Mouse (Mus musculus): ENCODE data around the gene Nfkbia. TPM values are rescaled to one million over a fixed set of nuclear protein-coding genes. Genes with fewer than 3 reads are reported as not detected.

Gene Nfkbia
- polyA plus RNA-seq, 1 experiment from 2014 or later = 49.7 TPM

- peak overlapping the region; percentile 77 for H3K27ac ChIP-seq (ENCODE audit: low read depth, low read length)
- WGBS = 43% methylated on average over 13 of the region's 13 CpGs
- TF ChIP-seq CTCF (IDR thresholded peaks at IDR 0.05; ENCODE audit: low read depth) = no peak
- H3K27me3 ChIP-seq (replicated peaks; ENCODE audit: control insufficient read depth, insufficient read depth, low read length) = no peaks in the 10 kb centered on the region
- H3K9me3 ChIP-seq (ENCODE audit: control insufficient read depth) = no peaks in the 10 kb centered on the region
- H3K4me2 ChIP-seq (replicated peaks; ENCODE audit: low read depth) = no peak overlapping the region
- peak; percentile 47; the same call in 1 of the 2 replicates for ATAC-seq
- H3K9ac ChIP-seq (ENCODE audit: low read depth, low read length) = no peak overlapping the region
- peaks cover 7% of the 10 kb centered on the region; the same call in 1 of the 2 replicates for H3K4me1 ChIP-seq (replicated peaks; ENCODE audit: control insufficient read depth, insufficient read depth, low read length)
- H3K36me3 ChIP-seq (ENCODE audit: control insufficient read depth, insufficient read depth) = no peaks in the 10 kb centered on the region
- no peak overlapping the region for H3K4me3 ChIP-seq (ENCODE audit: low read depth, low read length)
Observed at GRCm38 (mm10) chr12:55446746-55447395, 45.6 kb downstream of the Nfkbia start.

GRCm38 (mm10) chr12:55446366-55446745, 46.1 kb downstream of the Nfkbia start:
- peak overlapping the region; percentile 77 for H3K27ac ChIP-seq (ENCODE audit: low read depth, low read length)
- no peak overlapping the region for H3K4me2 ChIP-seq (replicated peaks; ENCODE audit: low read depth)
- H3K9ac ChIP-seq (ENCODE audit: low read depth, low read length) = no peak overlapping the region
- no peaks in the 10 kb centered on the region for H3K36me3 ChIP-seq (ENCODE audit: control insufficient read depth, insufficient read depth)
- no peaks in the 10 kb centered on the region for H3K9me3 ChIP-seq (ENCODE audit: control insufficient read depth)
- ATAC-seq = no peak
- WGBS = 90% methylated on average over 4 of the region's 4 CpGs
- H3K4me1 ChIP-seq (replicated peaks; ENCODE audit: control insufficient read depth, insufficient read depth, low read length) = peaks cover 7% of the 10 kb centered on the region; the same call in 1 of the 2 replicates
- H3K27me3 ChIP-seq (replicated peaks; ENCODE audit: control insufficient read depth, insufficient read depth, low read length) = no peaks in the 10 kb centered on the region
- no peak for TF ChIP-seq CTCF (IDR thresholded peaks at IDR 0.05; ENCODE audit: low read depth)
- no peak overlapping the region for H3K4me3 ChIP-seq (ENCODE audit: low read depth, low read length)

- WGBS = 80% methylated on average over 4 of the region's 4 CpGs
- no peak for TF ChIP-seq CTCF (IDR thresholded peaks at IDR 0.05; ENCODE audit: low read depth)
Observed at GRCm38 (mm10) chr12:55445583-55445982, 46.9 kb downstream of the Nfkbia start.

GRCm38 (mm10) chr12:55444031-55444451, 48.4 kb downstream of the Nfkbia start:
- H3K27ac ChIP-seq (ENCODE audit: low read depth, low read length) = no peak overlapping the region
- 63% methylated on average over 4 of the region's 4 CpGs for WGBS

More at GRCm38 (mm10) chr12:55445583-55445982, 46.9 kb downstream of the Nfkbia start:
- Histone ChIP-seq H3K9ac (ENCODE audit: low read depth, low read length) (no peak overlapping the region), H3K27me3 (replicated peaks; ENCODE audit: control insufficient read depth, insufficient read depth, low read length) (no peaks in the 10 kb centered on the region), H3K36me3 (ENCODE audit: control insufficient read depth, insufficient read depth) (no peaks in the 10 kb centered on the region), H3K4me2 (replicated peaks; ENCODE audit: low read depth) (no peak overlapping the region), H3K4me3 (ENCODE audit: low read depth, low read length) (no peak overlapping the region), H3K4me1 (replicated peaks; ENCODE audit: control insufficient read depth, insufficient read depth, low read length) (peaks cover 7% of the 10 kb centered on the region; the same call in 1 of the 2 replicates), H3K9me3 (ENCODE audit: control insufficient read depth) (no peaks in the 10 kb centered on the region), H3K27ac (ENCODE audit: low read depth, low read length) (no peak overlapping the region)
- ATAC-seq = no peak

GRCm38 (mm10) chr12:55442861-55443850, 49.3 kb downstream of the Nfkbia start:
- H3K9me3 ChIP-seq (ENCODE audit: control insufficient read depth) = no peaks in the 10 kb centered on the region
- no peak overlapping the region for H3K4me2 ChIP-seq (replicated peaks; ENCODE audit: low read depth)
- ATAC-seq = peak; percentile 83
- no peaks in the 10 kb centered on the region for H3K27me3 ChIP-seq (replicated peaks; ENCODE audit: control insufficient read depth, insufficient read depth, low read length)
- peak; percentile 35 for TF ChIP-seq CTCF (IDR thresholded peaks at IDR 0.05; ENCODE audit: low read depth)
- H3K36me3 ChIP-seq (ENCODE audit: control insufficient read depth, insufficient read depth) = no peaks in the 10 kb centered on the region
- peaks cover 7% of the 10 kb centered on the region; the same call in 1 of the 2 replicates for H3K4me1 ChIP-seq (replicated peaks; ENCODE audit: control insufficient read depth, insufficient read depth, low read length)
- 41% methylated on average over 9 of the region's 9 CpGs for WGBS
- H3K27ac ChIP-seq (ENCODE audit: low read depth, low read length) = peak overlapping the region; percentile 68
- H3K4me3 ChIP-seq (ENCODE audit: low read depth, low read length) = no peak overlapping the region
- H3K9ac ChIP-seq (ENCODE audit: low read depth, low read length) = no peak overlapping the region

More at GRCm38 (mm10) chr12:55444031-55444451, 48.4 kb downstream of the Nfkbia start:
- no peak for ATAC-seq
- H3K9me3 ChIP-seq (ENCODE audit: control insufficient read depth) = no peaks in the 10 kb centered on the region
- H3K4me3 ChIP-seq (ENCODE audit: low read depth, low read length) = no peak overlapping the region
- TF ChIP-seq CTCF (IDR thresholded peaks at IDR 0.05; ENCODE audit: low read depth) = no peak
- no peak overlapping the region for H3K9ac ChIP-seq (ENCODE audit: low read depth, low read length)
- H3K4me2 ChIP-seq (replicated peaks; ENCODE audit: low read depth) = no peak overlapping the region
- no peaks in the 10 kb centered on the region for H3K27me3 ChIP-seq (replicated peaks; ENCODE audit: control insufficient read depth, insufficient read depth, low read length)
- H3K36me3 ChIP-seq (ENCODE audit: control insufficient read depth, insufficient read depth) = no peaks in the 10 kb centered on the region
- H3K4me1 ChIP-seq (replicated peaks; ENCODE audit: control insufficient read depth, insufficient read depth, low read length) = peaks cover 7% of the 10 kb centered on the region; the same call in 1 of the 2 replicates

GRCm38 (mm10) chr12:55442245-55442644, 50.2 kb downstream of the Nfkbia start:
- no peak overlapping the region for H3K27ac ChIP-seq (ENCODE audit: low read depth, low read length)
- 93% methylated on average over 1 of the region's 1 CpGs for WGBS

More at GRCm38 (mm10) chr12:55442245-55442644, 50.2 kb downstream of the Nfkbia start:
- H3K9me3 ChIP-seq (ENCODE audit: control insufficient read depth) = no peaks in the 10 kb centered on the region
- ATAC-seq = no peak
- H3K9ac ChIP-seq (ENCODE audit: low read depth, low read length) = no peak overlapping the region
- no peaks in the 10 kb centered on the region for H3K27me3 ChIP-seq (replicated peaks; ENCODE audit: control insufficient read depth, insufficient read depth, low read length)
- no peaks in the 10 kb centered on the region for H3K36me3 ChIP-seq (ENCODE audit: control insufficient read depth, insufficient read depth)
- no peak overlapping the region for H3K4me3 ChIP-seq (ENCODE audit: low read depth, low read length)
- TF ChIP-seq CTCF (IDR thresholded peaks at IDR 0.05; ENCODE audit: low read depth) = no peak
- peaks cover 7% of the 10 kb centered on the region for H3K4me1 ChIP-seq (replicated peaks; ENCODE audit: control insufficient read depth, insufficient read depth, low read length)
- no peak overlapping the region for H3K4me2 ChIP-seq (replicated peaks; ENCODE audit: low read depth)

Measured in intestine, postnatal 0 days (tissue).